Mouse (Mus musculus) MEL (cell line): ENCODE measurements around the gene Nfix.

ENCODE experiments used
- CHD1 ChIP-seq: IDR thresholded peaks from 2 replicates; pipeline ENCODE4 v1.6.1; 2012; ENCODE audit warnings: low read depth, mild to moderate bottlenecking, inconsistent platforms, low read length, improper control_type of control experiment
- CHD2 ChIP-seq: IDR thresholded peaks from 2 replicates; pipeline ENCODE4 v1.6.1; 2011; ENCODE audit warnings: low read length, improper control_type of control experiment
- CTCF ChIP-seq, 3 experiments: IDR thresholded peaks in 2 of 3; conservative IDR thresholded peaks in 1 of 3; 2 replicates each; pipeline ENCODE4 v1.5.1; 2011 to 2012; ENCODE audit warnings: low read length in 3 of 3, low read depth in 2 of 3, mild to moderate bottlenecking in 2 of 3, improper control_type of control experiment in 1 of 3, inconsistent platforms in 1 of 3, mixed read lengths in 1 of 3, moderate library complexity in 1 of 3; ENCODE audit not compliant: control insufficient read depth in 1 of 3, insufficient read depth in 1 of 3, poor library complexity in 1 of 3, severe bottlenecking in 1 of 3
- E2F4 ChIP-seq: IDR thresholded peaks from 2 replicates; pipeline ENCODE4 v1.6.1; 2011; ENCODE audit warnings: low read depth, low read length, improper control_type of control experiment, borderline replicate concordance
- ELF1 ChIP-seq: IDR thresholded peaks from 2 replicates; pipeline ENCODE4 v1.6.1; 2014; ENCODE audit warnings: low read depth, mild to moderate bottlenecking, inconsistent platforms, low read length, improper control_type of control experiment, moderate library complexity
- HCFC1 ChIP-seq: IDR thresholded peaks from 2 replicates; pipeline ENCODE4 v1.6.1; 2012; ENCODE audit warnings: low read depth, mild to moderate bottlenecking, inconsistent platforms, low read length, improper control_type of control experiment, moderate library complexity
- MYC ChIP-seq: IDR thresholded peaks from 2 replicates; pipeline ENCODE4 v1.6.1; 2011; ENCODE audit warnings: low read depth, mild to moderate bottlenecking, low read length, improper control_type of control experiment, moderate library complexity
- POLR2A ChIP-seq, 2 experiments: IDR thresholded peaks; 2 replicates each; pipeline ENCODE4 v1.6.1; 2011 to 2012; ENCODE audit warnings: low read length in 2 of 2, mild to moderate bottlenecking in 2 of 2, control low read depth in 1 of 2, improper control_type of control experiment in 1 of 2, low read depth in 1 of 2, moderate library complexity in 1 of 2; ENCODE audit not compliant: control insufficient read depth in 1 of 2, insufficient read depth in 1 of 2, poor library complexity in 1 of 2
- ZNF384 ChIP-seq: IDR thresholded peaks from 2 replicates; pipeline ENCODE4 v1.6.1; 2012; ENCODE audit warnings: low read depth, mild to moderate bottlenecking, inconsistent platforms, low read length, improper control_type of control experiment

DNA sequence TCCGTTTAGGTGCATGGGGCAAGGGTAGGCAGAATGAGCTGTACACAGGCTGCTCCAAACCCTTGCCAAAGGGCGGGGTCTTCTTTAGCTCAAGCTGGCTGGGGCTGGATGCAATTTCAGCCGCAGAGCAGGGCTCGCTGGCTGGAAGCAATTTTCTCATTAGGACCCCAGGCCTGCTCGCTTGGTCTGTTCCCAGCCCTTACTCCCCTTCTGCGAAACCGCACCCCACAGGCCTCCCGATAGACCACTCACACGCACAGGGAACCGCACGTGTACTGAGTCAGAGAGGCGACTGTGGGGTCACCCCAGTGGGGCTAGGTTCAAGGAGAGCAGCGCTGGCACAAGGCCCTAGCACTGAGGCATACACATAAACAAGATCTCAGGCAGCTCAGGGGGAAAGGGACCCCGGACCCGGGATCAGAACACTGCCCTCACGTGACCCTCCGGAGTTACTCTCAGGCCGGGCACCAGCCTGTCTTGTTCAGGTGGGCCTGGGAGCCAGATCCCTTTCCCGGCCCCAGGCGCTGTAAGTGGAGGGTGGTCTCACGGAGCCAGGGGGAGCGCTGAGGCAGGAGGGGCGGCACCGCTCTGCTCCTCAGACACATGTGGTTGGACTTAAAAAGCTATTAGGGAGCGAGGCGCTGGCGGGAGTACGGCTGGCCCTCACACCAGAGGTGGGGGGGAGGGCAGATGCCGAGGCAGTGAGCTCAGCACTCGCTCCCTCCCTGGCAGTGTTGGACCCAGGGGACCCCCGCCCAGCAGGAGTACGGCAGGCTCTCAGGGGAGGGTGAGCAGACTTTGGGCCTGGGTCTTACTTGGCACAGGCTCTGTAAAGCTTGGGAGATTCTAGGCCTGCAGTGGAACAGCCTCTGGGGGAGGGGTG is 57.7 kb downstream of the Nfix start:
- TF ChIP-seq ZNF384 (no peak), CTCF (IDR thresholded peaks at IDR 0.05 in 2 of 3, conservative IDR thresholded peaks at IDR 0.05 in 1 of 3; ENCODE audit: control insufficient read depth in 1 of 3, insufficient read depth in 1 of 3, low read depth in 2 of 3, low read length in 3 of 3, poor library complexity in 1 of 3, severe bottlenecking in 1 of 3) (no peak), POLR2A (IDR thresholded peaks at IDR 0.05; ENCODE audit: control insufficient read depth in 1 of 2, insufficient read depth in 1 of 2, low read depth in 1 of 2, low read length in 2 of 2, poor library complexity in 1 of 2) (no peak), CHD2 (no peak), MYC (no peak), E2F4 (no peak), HCFC1 (no peak), CHD1 (no peak), ELF1 (no peak)
